Mouse (Mus musculus): ENCODE measurements around the gene Ambra1.

Ambra1 gene

GRCm38 (mm10) chr2:91876000-91876805 lies 146.3 kb downstream of the Ambra1 start:
- no peak for DNase-seq

DNA sequence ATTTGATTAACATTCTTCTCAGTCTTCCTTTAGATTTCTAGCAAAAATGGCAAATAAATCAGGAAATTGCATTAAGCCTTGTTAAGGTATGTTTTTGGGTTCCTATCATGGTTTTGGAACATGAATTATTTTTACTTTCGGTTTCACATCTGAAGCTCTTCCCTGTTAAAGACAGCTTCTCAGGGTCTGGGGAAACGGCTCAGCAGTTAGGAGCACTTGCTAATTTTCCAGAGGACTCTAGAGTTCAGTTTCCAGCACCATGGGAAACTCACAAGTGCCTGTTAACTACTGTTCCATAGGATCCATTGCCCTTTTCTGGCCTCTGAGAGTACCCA lies 146.8 kb downstream of the Ambra1 start:
- DNase-seq: no peak

DNA sequence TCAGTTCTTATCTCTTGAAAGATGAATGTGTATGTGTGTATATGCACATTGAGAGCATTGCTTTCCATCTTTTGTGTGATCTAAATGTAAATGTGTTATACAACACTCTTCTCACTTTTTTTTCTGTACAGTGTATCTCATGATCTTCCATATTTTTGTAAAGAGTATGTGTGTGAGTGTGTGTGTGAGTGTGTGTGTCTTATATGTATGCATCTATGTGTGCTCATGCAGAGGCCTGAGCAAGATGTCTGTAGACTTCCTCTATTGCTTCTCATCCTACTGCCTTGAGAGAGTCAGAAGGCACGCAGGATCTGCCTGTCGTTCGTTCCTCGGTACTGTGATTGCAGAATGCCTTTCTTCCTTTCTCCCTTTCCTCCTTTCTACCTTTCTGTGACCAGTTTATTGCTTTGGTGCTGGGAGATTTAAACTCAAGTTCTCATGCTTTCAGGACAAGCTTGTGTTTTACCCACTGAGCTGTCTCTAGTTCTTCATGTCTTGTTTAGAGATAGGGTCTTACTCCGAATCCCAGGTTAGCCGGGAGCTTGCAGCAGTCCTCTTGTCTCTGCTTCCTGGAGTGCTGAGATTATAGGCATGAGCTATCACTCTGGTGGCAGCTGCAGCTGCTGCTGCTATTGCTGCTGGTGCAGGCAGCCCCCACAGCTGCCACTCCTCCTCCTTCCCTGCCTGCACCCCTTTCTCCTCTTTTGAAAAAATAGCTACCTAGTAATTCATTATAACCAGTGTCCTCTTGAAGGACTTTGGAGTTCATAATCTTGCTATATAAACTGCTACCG lies 148.7 kb downstream of the Ambra1 start:
- no peak for DNase-seq

- no peak for DNase-seq
Measured at GRCm38 (mm10) chr2:91883961-91884360, 154.0 kb downstream of the Ambra1 start.

- DNase-seq: no peak
Measured at GRCm38 (mm10) chr2:91884616-91885015, 154.7 kb downstream of the Ambra1 start.

DNA sequence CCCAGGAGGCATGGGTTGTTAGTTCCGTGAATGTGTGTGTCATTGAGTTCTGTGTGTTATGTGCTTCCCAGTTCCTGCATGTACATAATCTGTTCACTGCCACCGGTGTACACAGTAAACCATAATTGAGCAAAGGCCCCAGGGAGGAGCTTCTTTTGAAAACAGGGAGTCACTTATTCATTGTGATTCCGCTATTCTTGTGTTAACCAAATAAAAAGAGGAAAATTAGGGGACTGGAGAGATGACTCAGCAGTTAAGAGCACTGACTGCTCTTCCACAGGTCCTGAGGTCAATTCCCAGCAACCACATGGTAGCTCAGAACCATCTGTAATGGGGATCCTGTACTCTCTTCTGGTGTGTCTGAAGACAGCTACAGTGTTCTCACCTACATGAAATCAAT lies 164.8 kb downstream of the Ambra1 start:
- DNase-seq: no peak

DNA sequence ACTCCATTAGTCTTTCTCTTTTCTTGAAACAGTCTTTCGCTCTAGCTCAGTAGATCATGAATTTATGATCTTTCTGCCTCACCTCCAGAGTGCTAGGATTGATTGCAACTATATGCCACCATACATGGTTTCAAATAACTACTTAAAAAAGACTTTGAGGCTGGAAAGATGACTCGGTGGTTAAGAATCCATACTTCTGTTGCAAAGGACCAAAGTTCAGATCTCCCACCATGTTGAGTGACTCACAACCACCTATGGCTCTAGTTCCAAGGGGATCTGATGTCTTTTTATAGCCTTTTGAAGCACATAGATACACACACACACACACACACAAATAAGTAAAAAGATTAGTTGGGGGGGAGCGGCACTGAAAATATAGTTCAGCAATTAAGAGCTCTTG lies 165.5 kb downstream of the Ambra1 start:
- no peak for DNase-seq

DNA sequence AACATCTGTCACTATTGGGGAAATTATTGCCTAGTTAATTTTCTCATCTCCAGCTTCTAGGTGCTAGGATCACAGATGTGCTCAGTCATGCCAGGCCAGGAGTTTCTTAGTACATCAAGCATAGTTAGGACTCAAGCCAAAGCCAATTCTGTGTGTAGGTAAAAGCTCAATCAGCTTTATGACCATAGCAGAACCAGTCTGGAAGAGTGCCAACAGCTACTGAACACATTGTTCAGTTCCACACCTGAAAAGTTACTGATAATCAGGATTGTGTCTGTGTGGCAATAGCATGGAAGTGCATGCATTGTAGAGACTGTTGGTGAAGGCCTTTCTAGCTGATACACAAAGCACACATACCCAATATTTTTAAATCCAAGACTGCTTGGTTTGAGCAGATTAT lies 168.0 kb downstream of the Ambra1 start:
- DNase-seq: no peak

- no peak for DNase-seq
Measured at GRCm38 (mm10) chr2:91899141-91899540, 169.2 kb downstream of the Ambra1 start.

GRCm38 (mm10) chr2:91900431-91900830 lies 170.5 kb downstream of the Ambra1 start:
- no peak for DNase-seq

GRCm38 (mm10) chr2:91902336-91902735 lies 172.4 kb downstream of the Ambra1 start:
- DNase-seq: no peak

- no peak for DNase-seq
Measured at GRCm38 (mm10) chr2:91903171-91903925, 173.4 kb downstream of the Ambra1 start.

- no peak for DNase-seq
Measured at GRCm38 (mm10) chr2:91904618-91905307, 174.8 kb downstream of the Ambra1 start.

DNA sequence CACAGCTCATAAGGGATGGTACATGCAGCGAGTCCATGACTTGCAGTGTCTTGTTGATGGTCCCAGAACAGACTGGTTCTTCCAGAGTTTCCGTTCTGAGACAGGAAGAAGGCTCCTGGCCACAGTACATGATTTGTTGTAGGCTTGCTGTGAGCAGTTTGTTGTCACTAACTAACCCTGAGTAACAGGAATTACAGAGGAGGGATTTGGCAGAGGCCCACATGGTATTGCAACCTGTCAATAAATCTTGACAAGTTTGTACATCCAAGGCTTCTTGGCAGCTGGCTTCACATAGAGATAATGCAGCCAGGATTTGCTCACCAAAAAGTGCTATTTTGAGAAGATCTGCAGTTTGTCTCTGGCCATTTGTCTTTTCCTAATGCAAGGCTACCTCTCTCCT lies 176.2 kb downstream of the Ambra1 start:
- no peak for DNase-seq

DNA sequence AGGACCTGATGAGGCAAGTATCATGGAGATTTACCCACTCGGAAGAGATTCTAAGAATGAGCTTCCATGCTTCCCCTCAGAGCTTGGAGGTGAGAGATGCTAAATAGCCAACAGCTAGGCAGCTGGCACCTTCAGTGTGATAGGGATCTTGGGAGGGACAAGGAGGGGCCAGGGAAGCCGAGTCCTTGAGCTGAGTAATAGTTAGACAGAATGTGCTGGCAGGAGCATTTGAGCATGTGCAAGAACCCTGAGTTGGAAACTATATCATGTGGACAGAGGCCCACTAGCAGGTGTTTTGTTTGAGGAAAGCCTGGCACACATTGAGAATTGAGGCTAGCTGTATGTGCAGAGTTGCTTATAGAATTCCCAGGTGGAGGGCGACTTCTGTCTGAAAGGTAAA lies 182.7 kb downstream of the Ambra1 start:
- DNase-seq: no peak

GRCm38 (mm10) chr2:91913328-91914110 lies 183.6 kb downstream of the Ambra1 start:
- DNase-seq: no peak

DNA sequence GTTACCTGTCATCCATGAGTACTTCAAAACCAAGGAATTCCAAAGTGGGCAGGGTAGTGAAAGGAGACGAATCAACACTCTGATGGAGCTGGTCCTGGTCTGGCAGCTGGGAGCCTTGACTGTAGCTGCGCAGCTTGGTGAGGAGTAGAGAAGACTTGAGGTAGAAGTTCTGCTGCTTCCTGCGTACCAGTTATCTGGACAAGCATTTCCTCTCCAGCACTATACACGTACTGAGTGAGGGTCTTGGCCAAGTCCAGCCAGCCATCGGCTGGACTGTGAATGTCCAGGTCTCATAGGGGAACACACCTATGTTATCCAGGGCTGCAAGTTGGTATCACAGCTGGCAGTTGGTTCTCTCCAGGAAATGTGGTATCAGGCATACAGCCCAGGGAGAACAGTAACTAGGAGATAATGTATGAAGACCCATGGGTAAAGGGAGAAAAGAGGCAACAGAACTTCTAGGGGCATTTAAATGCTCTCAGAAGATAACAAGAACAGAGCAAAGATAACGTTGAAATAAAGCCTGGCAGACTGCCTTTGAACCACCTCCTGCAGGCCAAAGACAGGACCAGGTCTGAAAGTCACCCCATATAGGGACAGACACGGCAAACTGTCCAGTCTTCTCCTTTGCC lies 186.5 kb downstream of the Ambra1 start:
- DNase-seq: no peak

DNA sequence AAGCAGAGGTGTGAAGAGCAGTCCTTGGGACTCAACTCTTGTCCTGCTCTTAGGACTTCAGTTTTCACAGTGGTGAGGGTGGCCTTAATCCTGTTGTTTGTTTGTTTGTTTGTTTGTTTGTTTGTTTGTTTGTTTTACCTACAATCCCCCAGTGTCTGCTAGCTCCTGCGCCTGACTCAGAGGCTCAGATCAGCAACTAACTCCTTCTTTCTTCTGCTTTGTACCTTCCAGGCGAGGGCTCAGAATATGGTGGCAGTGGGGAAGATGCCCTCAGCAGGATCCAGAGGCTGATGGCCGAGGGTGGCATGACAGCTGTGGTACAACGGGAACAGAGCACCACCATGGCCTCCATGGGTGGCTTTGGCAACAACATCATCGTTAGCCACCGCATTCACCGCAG lies 187.2 kb downstream of the Ambra1 start:
- no peak for DNase-seq

DNA sequence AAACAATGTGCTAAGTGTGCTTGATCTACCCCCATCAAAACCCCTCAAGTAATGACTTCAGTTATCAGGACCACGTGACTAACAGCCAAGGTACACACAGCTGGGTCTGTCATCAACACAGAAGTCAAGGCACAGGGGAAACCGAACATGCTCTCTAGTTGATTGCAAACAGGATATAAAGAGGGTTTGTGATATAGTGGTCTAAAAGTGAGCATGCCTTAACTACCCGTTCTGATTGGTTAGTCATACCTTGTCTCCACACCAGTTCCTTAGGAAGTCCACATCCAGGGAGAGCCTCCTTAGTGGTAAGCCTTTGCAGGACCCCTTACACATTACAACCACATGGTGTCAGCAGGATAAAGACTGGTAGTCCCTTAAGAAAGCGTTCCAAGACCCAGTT lies 190.2 kb downstream of the Ambra1 start:
- no peak for DNase-seq

- peak; percentile 53 for DNase-seq
Measured at GRCm38 (mm10) chr2:91921181-91921789, 191.4 kb downstream of the Ambra1 start.

All from right cerebral cortex, postnatal 4 days (tissue).